Mouse (Mus musculus) neural tube, embryonic 13.5 days (tissue): Measurements from ENCODE around the gene Dact1. TPM values are rescaled to one million over a fixed set of nuclear protein-coding genes. Genes with fewer than 3 reads are reported as not detected.

Experiments used
- ATAC-seq: fragments of 200-750 bp; cut with Nextera tagmentation; 2 replicates; pipeline ENCODE4 v1.8.0; 2017; ENCODE audit warnings: low read depth, mild to moderate bottlenecking, moderate TSS enrichment, moderate library complexity
- H3K27ac ChIP-seq: fragments of 300-500 bp; sonication (generic); replicated peaks from 2 replicates; pipeline ENCODE4 v1.5.1; 2015; ENCODE audit warnings: moderate library complexity, mild to moderate bottlenecking, inconsistent platforms
- H3K27me3 ChIP-seq: fragments of 300-500 bp; sonication (generic); 2 replicates; pipeline ENCODE4 v1.6.1; 2015; ENCODE audit warnings: mild to moderate bottlenecking, inconsistent platforms
- H3K36me3 ChIP-seq: fragments of 300-500 bp; sonication (generic); 2 replicates; pipeline ENCODE4 v1.6.1; 2015; ENCODE audit warnings: mild to moderate bottlenecking, inconsistent platforms
- H3K4me1 ChIP-seq: fragments of 300-500 bp; sonication (generic); replicated peaks from 2 replicates; pipeline ENCODE4 v1.6.1; 2015; ENCODE audit warnings: inconsistent platforms
- H3K4me2 ChIP-seq: fragments of 300-500 bp; sonication (generic); 2 replicates; pipeline ENCODE4 v1.6.1; 2015; ENCODE audit warnings: inconsistent platforms, mild to moderate bottlenecking, moderate library complexity
- H3K4me3 ChIP-seq: fragments of 300-500 bp; sonication (generic); 2 replicates; pipeline ENCODE4 v1.5.1; 2015; ENCODE audit warnings: mild to moderate bottlenecking, inconsistent platforms
- H3K9ac ChIP-seq: fragments of 300-500 bp; sonication (generic); 2 replicates; pipeline ENCODE4 v1.6.1; 2015; ENCODE audit warnings: moderate library complexity, mild to moderate bottlenecking, inconsistent platforms
- H3K9me3 ChIP-seq: fragments of 300-500 bp; sonication (generic); 2 replicates; pipeline ENCODE4 v1.6.1; 2016; ENCODE audit warnings: inconsistent platforms
- WGBS: fragments of 180-500 bp; shearing (Covaris S2); methylation state at CpG from one replicate; pipeline ENCODE4 v1.1.7; 2015; 5-methylcytosine and 5-hydroxymethylcytosine counted together
- polyA plus RNA-seq: library from polyadenylated mRNA; unstranded; fragments of >200 nt; fragmentation: Nextera tagmentation; extraction: Ambion mirVana; gene quantifications from 2 replicates; pipeline ENCODE4 v1.2.1, GENCODE M21; 2015

Gene Dact1
- polyA plus RNA-seq: 38.5 and 41.0 TPM in 2 replicates

GRCm38 (mm10) chr12:71309581-71310067, at the start of gene Dact1:
Dact1 (plus strand) TSS chr12:71309884.
- Histone ChIP-seq H3K4me3 (peak within 1 kb of the TSS; percentile 89), H3K9me3 (no peaks in the 10 kb centered on the region), H3K36me3 (peaks cover 20% of the 10 kb centered on the region), H3K27ac (peak within 1 kb of the TSS; percentile 95), H3K4me1 (peaks cover 25% of the 10 kb centered on the region), H3K4me2 (peak within 1 kb of the TSS; percentile 68), H3K27me3 (no peaks in the 10 kb centered on the region; the same call in 1 of the 2 replicates), H3K9ac (peak within 1 kb of the TSS; percentile 97)
- peak; percentile 87 for ATAC-seq
- WGBS: 1% methylated on average over 51 of the region's 76 CpGs

GRCm38 (mm10) chr12:71264211-71264610, 45.5 kb upstream of the Dact1 start:
- Histone ChIP-seq H3K4me3 (no peak overlapping the region), H3K4me1 (no peaks in the 10 kb centered on the region), H3K27me3 (no peaks in the 10 kb centered on the region), H3K9ac (no peak overlapping the region), H3K36me3 (no peaks in the 10 kb centered on the region), H3K9me3 (peaks cover 6% of the 10 kb centered on the region; the same call in 1 of the 2 replicates), H3K27ac (no peak overlapping the region), H3K4me2 (no peak overlapping the region)
- no peak for ATAC-seq
- WGBS: 83% methylated on average over 4 of the region's 4 CpGs

DNA sequence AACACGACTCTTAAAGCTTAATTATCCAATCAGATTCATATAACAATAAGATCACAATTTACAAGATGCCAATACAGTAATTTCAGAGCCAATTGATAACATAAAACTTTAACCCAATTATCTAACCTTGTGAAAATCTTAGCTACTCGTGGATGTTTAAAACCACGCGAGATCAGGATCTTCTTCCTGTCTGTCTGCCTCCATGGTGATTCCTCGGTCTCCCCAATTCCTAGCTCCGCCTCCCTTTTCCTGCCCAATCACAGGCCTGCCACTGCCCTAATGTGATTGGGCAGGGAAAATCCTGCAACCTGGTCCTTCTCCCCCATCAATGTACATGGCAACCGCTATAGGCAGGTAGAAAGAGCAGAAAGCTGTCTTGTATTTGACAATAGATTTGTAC, 40.3 kb upstream of the Dact1 start:
- 92% methylated on average over 7 of the region's 7 CpGs for WGBS
- H3K9me3 ChIP-seq: no peaks in the 10 kb centered on the region
- no peak overlapping the region for H3K9ac ChIP-seq
- no peaks in the 10 kb centered on the region for H3K4me1 ChIP-seq
- no peaks in the 10 kb centered on the region for H3K27me3 ChIP-seq
- H3K36me3 ChIP-seq: no peaks in the 10 kb centered on the region
- no peak overlapping the region for H3K4me3 ChIP-seq
- no peak overlapping the region for H3K4me2 ChIP-seq
- H3K27ac ChIP-seq: no peak overlapping the region
- no peak for ATAC-seq

GRCm38 (mm10) chr12:71271131-71271530, 38.6 kb upstream of the Dact1 start:
- WGBS: 79% methylated on average over 5 of the region's 5 CpGs
- no peak overlapping the region for H3K4me3 ChIP-seq
- 0 out of 2 replicates have a peak, but pooled peaks cover under 1% of the 10 kb centered on the region for H3K4me1 ChIP-seq
- H3K9me3 ChIP-seq: no peaks in the 10 kb centered on the region
- no peak overlapping the region for H3K4me2 ChIP-seq
- no peaks in the 10 kb centered on the region for H3K27me3 ChIP-seq
- H3K9ac ChIP-seq: no peak overlapping the region
- no peak for ATAC-seq
- H3K36me3 ChIP-seq: no peaks in the 10 kb centered on the region
- H3K27ac ChIP-seq: no peak overlapping the region

GRCm38 (mm10) chr12:71274519-71275237, 35.0 kb upstream of the Dact1 start:
- 94% methylated on average over 5 of the region's 5 CpGs for WGBS
- no peak overlapping the region for H3K4me2 ChIP-seq
- H3K4me3 ChIP-seq: no peak overlapping the region
- ATAC-seq: no peak
- H3K27ac ChIP-seq: no peak overlapping the region
- H3K9me3 ChIP-seq: no peaks in the 10 kb centered on the region
- peaks cover 19% of the 10 kb centered on the region for H3K4me1 ChIP-seq
- no peak overlapping the region for H3K9ac ChIP-seq
- H3K36me3 ChIP-seq: no peaks in the 10 kb centered on the region
- no peaks in the 10 kb centered on the region for H3K27me3 ChIP-seq

DNA sequence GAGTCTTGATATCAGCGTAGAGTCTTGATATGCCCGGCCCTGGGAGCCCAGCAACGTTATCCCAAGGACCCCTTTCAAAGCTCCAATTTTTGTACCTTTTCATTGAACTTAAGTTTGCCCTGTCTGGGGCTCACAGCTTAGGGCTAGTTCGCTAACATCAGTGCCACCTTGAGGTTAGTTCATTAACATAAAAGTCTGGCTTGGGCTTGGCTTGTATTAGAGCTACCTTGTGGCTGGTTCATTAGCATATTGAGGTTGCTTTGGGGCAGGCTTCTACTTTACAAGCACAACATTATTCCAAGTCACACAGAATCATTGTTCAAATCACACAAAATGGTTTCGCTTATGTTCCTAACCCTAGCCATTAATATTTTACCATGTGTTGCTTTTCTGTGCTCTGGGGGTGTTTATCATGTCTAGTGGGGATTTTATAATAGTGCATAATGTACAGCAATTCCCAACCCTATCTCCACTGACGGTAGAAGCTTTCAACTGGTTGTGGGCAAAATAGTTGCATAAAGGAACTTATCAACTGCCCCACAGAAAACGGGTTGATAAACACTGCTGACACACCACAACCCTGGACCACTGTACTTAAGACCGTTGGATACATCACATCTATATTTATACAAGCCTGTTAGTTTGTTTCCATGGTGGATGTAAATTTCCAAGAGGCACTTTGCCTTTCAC, 33.6 kb upstream of the Dact1 start:
- 73% methylated on average over 8 of the region's 8 CpGs for WGBS
- Histone ChIP-seq H3K4me2 (no peak overlapping the region), H3K36me3 (no peaks in the 10 kb centered on the region), H3K9me3 (no peaks in the 10 kb centered on the region), H3K4me1 (peaks cover 32% of the 10 kb centered on the region), H3K27me3 (no peaks in the 10 kb centered on the region), H3K4me3 (no peak overlapping the region), H3K9ac (no peak overlapping the region), H3K27ac (no peak overlapping the region)
- no peak for ATAC-seq

GRCm38 (mm10) chr12:71279521-71280262, 30.0 kb upstream of the Dact1 start:
- Histone ChIP-seq H3K4me2 (peak overlapping the region; percentile 2; the same call in 1 of the 2 replicates), H3K9ac (0 out of 2 replicates have a peak overlapping the region, but pooled peaks have one; percentile 36), H3K27ac (peak overlapping the region; percentile 55), H3K9me3 (peaks cover 8% of the 10 kb centered on the region), H3K4me3 (no peak overlapping the region), H3K4me1 (peaks cover 33% of the 10 kb centered on the region), H3K27me3 (no peaks in the 10 kb centered on the region), H3K36me3 (no peaks in the 10 kb centered on the region)
- 17% methylated on average over 12 of the region's 12 CpGs for WGBS
- ATAC-seq: peak; percentile 73

- Histone ChIP-seq H3K9me3 (peaks cover 8% of the 10 kb centered on the region), H3K4me3 (no peak overlapping the region), H3K4me1 (peaks cover 31% of the 10 kb centered on the region), H3K36me3 (no peaks in the 10 kb centered on the region), H3K9ac (no peak overlapping the region), H3K4me2 (no peak overlapping the region), H3K27me3 (no peaks in the 10 kb centered on the region), H3K27ac (no peak overlapping the region)
- WGBS: 84% methylated on average over 12 of the region's 12 CpGs
- ATAC-seq: no peak
Observed at GRCm38 (mm10) chr12:71281201-71281768, 28.4 kb upstream of the Dact1 start.

DNA sequence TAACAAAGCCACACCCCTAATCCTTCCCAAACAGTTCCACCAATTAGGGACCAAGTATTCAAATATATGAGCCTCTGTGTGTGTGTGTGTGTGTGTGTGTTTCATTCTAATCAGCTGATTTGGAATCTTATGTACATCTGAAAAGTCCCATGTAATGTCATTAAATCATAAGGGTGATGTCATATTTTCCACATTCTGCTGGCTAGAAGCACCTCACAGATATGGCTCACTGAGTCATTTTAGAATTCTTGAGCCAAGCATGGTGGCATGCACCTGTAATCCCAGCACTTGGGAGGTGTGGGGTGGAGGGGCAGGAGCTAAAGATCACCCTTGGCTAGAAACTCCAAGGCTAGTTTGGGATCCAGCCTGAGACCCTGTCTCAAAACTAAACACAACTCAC, 24.3 kb upstream of the Dact1 start:
- Histone ChIP-seq H3K36me3 (no peaks in the 10 kb centered on the region), H3K9ac (no peak overlapping the region), H3K4me2 (no peak overlapping the region), H3K4me1 (peaks cover 11% of the 10 kb centered on the region), H3K27me3 (no peaks in the 10 kb centered on the region), H3K27ac (no peak overlapping the region), H3K4me3 (no peak overlapping the region), H3K9me3 (peaks cover 8% of the 10 kb centered on the region)
- ATAC-seq: no peak

DNA sequence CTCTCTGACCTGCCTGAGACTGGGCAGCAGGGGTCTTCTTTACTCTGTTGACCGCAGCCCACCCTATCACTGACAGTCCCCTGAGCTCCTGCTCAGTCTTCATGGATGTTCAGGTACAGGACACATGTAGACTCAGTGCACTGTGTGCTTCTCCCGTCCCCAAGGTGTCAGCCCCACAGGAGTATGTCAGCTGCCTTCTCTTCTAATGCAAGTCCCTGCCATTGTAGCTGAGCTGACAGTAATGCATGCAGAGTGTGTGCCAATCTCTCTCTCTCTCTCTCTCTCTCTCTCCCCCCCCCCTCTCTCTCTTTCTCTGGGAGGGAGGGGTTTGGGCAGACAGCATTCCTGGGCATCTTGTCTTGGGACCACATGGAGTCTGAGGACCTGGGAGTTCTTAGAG, 19.2 kb upstream of the Dact1 start:
- WGBS: 59% methylated on average over 2 of the region's 2 CpGs
- Histone ChIP-seq H3K36me3 (no peaks in the 10 kb centered on the region), H3K27ac (no peak overlapping the region), H3K4me1 (peaks cover 24% of the 10 kb centered on the region), H3K27me3 (no peaks in the 10 kb centered on the region), H3K4me2 (no peak overlapping the region), H3K9ac (no peak overlapping the region), H3K4me3 (no peak overlapping the region), H3K9me3 (no peaks in the 10 kb centered on the region)
- peak; percentile 63; the same call in 1 of the 2 replicates for ATAC-seq

- Histone ChIP-seq H3K9ac (peak overlapping the region; percentile 50; the same call in 1 of the 2 replicates), H3K4me2 (peak overlapping the region; percentile 49), H3K9me3 (no peaks in the 10 kb centered on the region), H3K4me3 (no peak overlapping the region; the same call in 1 of the 2 replicates), H3K27me3 (no peaks in the 10 kb centered on the region), H3K36me3 (no peaks in the 10 kb centered on the region), H3K27ac (no peak overlapping the region), H3K4me1 (peaks cover 24% of the 10 kb centered on the region)
- WGBS: 12% methylated on average over 22 of the region's 22 CpGs
- ATAC-seq: no peak; the same call in 1 of the 2 replicates
Observed at GRCm38 (mm10) chr12:71293960-71294942, 15.4 kb upstream of the Dact1 start.
